29 mouse cellular contexts compared by ENCODE assay signal in the genomic region with DNA sequence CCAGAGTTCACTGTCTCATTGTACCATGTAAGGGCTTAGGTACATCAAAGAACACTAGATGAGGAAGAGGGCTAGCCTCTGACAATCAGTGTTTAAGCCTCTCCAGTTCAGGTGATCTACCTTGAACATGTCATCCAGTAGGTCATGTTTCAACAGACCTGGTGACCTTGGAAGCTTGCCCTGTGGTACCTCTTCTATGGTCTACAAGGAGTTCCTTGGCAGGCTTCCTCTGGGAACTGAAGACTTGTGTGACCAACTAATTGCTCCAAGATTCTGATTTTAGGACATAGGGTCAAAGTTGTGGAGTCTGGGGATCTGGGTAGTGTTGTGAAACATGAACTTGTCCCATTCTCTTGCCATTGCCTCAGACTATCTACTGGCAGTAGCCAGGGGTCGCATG.
DNase-seq lines count a peak whose midpoint lies in the region; ATAC-seq and TF ChIP-seq lines count a peak whose summit lies in the region.
"Had no signal": no experiment of that assay in that cellular context is flagged by ENCODE, and none has a peak within 500 bp of the region (broad histone marks: within the 10 kb centered on the region; RNA-seq: fewer than 3 reads in every experiment).

No protein-coding gene starts in this region.

- no peaks in the 10 kb centered on the region for H3K79me2 ChIP-seq in heart, adult 2 months (replicated peaks; ENCODE audit: control insufficient read depth, insufficient read depth, low read length)

- no peak for TF ChIP-seq EP300 in heart, adult 2 months (IDR thresholded peaks at IDR 0.05; ENCODE audit: insufficient read depth, low read depth, low read length)
- no peak for TF ChIP-seq EP300 in lung, postnatal 0 days (IDR thresholded peaks at IDR 0.05)

- no peak for TF ChIP-seq CTCF in heart, adult 2 months (IDR thresholded peaks at IDR 0.05)
- no peak for TF ChIP-seq CTCF in lung, postnatal 0 days (IDR thresholded peaks at IDR 0.05)

- no peak overlapping the region for H3K4me2 ChIP-seq in lung, postnatal 0 days (replicated peaks; ENCODE audit: low read depth, low read length)
- H3K4me2 ChIP-seq: embryonic facial prominence, embryonic 12.5 days; heart, embryonic 12.5 days; hindbrain, embryonic 13.5 days; limb, embryonic 13.5 days; midbrain, embryonic 12.5 days; neural tube, embryonic 12.5 days had no signal

- H3K4me3 ChIP-seq in heart, adult 2 months = no peak overlapping the region
- no peak overlapping the region for H3K4me3 ChIP-seq in lung, postnatal 0 days (ENCODE audit: low read depth, low read length)
- H3K4me3 ChIP-seq: embryonic facial prominence, embryonic 12.5 days; heart, embryonic 12.5 days; hindbrain, embryonic 13.5 days; limb, embryonic 13.5 days; megakaryocyte, embryonic 14.5 days; midbrain, embryonic 12.5 days; myocyte; neural tube, embryonic 12.5 days had no signal

- no peak for ATAC-seq in lung, postnatal 0 days
- peak; percentile 10; the same call in 1 of the 2 replicates for ATAC-seq in granulocyte monocyte progenitor cell, adult 5-6 weeks (replicated peaks; ENCODE audit: poor library complexity, severe bottlenecking)
- ATAC-seq: CD4-positive, CD25-positive, alpha-beta regulatory T cell, adult 4 months; forebrain, embryonic 14.5 days; intestine, embryonic 16.5 days had no signal

- no peaks in the 10 kb centered on the region for H3K4me1 ChIP-seq in heart, adult 2 months (ENCODE audit: control insufficient read depth, insufficient read depth, low read length)
- no peaks in the 10 kb centered on the region for H3K4me1 ChIP-seq in lung, postnatal 0 days (ENCODE audit: insufficient read depth, low read depth, low read length)
- H3K4me1 ChIP-seq: embryonic facial prominence, embryonic 12.5 days; heart, embryonic 12.5 days; hindbrain, embryonic 13.5 days; limb, embryonic 13.5 days; megakaryocyte, embryonic 14.5 days; midbrain, embryonic 12.5 days; neural tube, embryonic 12.5 days had no signal

- no peaks in the 10 kb centered on the region for H3K9me3 ChIP-seq in lung, postnatal 0 days (ENCODE audit: low read length)
- H3K9me3 ChIP-seq: embryonic facial prominence, embryonic 12.5 days; hindbrain, embryonic 13.5 days; limb, embryonic 13.5 days; midbrain, embryonic 12.5 days; neural tube, embryonic 12.5 days had no signal

- TF ChIP-seq POLR2A in heart, adult 2 months (IDR thresholded peaks at IDR 0.05; ENCODE audit: insufficient read depth, low read depth, low read length) = no peak

- intact Hi-C loops in heart, adult 2 months (cut with DNase I) = no loop called here

- H3K36me3 ChIP-seq in heart, adult 2 months (ENCODE audit: control insufficient read depth, insufficient read depth, low read length) = no peaks in the 10 kb centered on the region
- no peaks in the 10 kb centered on the region for H3K36me3 ChIP-seq in lung, postnatal 0 days (ENCODE audit: insufficient read depth, low read length)
- H3K36me3 ChIP-seq: embryonic facial prominence, embryonic 12.5 days; heart, embryonic 12.5 days; hindbrain, embryonic 13.5 days; limb, embryonic 13.5 days; midbrain, embryonic 12.5 days; neural tube, embryonic 12.5 days had no signal

- H3K9ac ChIP-seq in heart, adult 2 months (ENCODE audit: low read depth, low read length) = no peak overlapping the region
- no peak overlapping the region for H3K9ac ChIP-seq in lung, postnatal 0 days (replicated peaks; ENCODE audit: low read depth)
- H3K9ac ChIP-seq: embryonic facial prominence, embryonic 12.5 days; heart, embryonic 12.5 days; hindbrain, embryonic 13.5 days; limb, embryonic 13.5 days; liver, embryonic 14.5 days; midbrain, embryonic 12.5 days; neural tube, embryonic 12.5 days had no signal

- no peaks in the 10 kb centered on the region for H3K27me3 ChIP-seq in heart, adult 2 months (ENCODE audit: control insufficient read depth, insufficient read depth, low read length)
- no peaks in the 10 kb centered on the region for H3K27me3 ChIP-seq in lung, postnatal 0 days (replicated peaks; ENCODE audit: insufficient read depth, low read length)
- H3K27me3 ChIP-seq: embryonic facial prominence, embryonic 12.5 days; heart, embryonic 12.5 days; hindbrain, embryonic 13.5 days; limb, embryonic 13.5 days; megakaryocyte, embryonic 14.5 days; midbrain, embryonic 12.5 days; neural tube, embryonic 12.5 days had no signal

- 86% methylated on average over 1 of the region's 1 CpGs for WGBS in heart, adult 2 months
- WGBS in lung, postnatal 0 days = 83% methylated on average over 1 of the region's 1 CpGs

- peak; percentile 20 to 25 for DNase-seq in heart, adult 18-20 months
- DNase-seq in heart, adult 2 months = no peak
- peak; percentile 49 to 74 for DNase-seq in kidney, postnatal 25 days
- DNase-seq in kidney, adult 18-20 months = no peak
- peak; percentile 7 for DNase-seq in lung, postnatal 14 days
- no peak for DNase-seq in lung, postnatal 0 days (ENCODE audit: low spot score)
- DNase-seq in urinary bladder, postnatal 4 days (ENCODE audit: low spot score in 2 of 2) = no peak
- DNase-seq: cerebellum, adult 11-12 months; cerebellum, adult 9-11 months; embryo, embryonic 11 days; gastrocnemius, postnatal 14 days; heart, postnatal 4 days; kidney, postnatal 14 days; right cerebral cortex, adult 18-20 months; thymus, postnatal 4 days had no signal

- H3K27ac ChIP-seq in heart, adult 2 months = no peak overlapping the region
- H3K27ac ChIP-seq in lung, postnatal 0 days (ENCODE audit: low read length) = no peak overlapping the region
- H3K27ac ChIP-seq: embryonic facial prominence, embryonic 12.5 days; hindbrain, embryonic 13.5 days; limb, embryonic 13.5 days; liver, embryonic 14.5 days; midbrain, embryonic 12.5 days; neural tube, embryonic 12.5 days; stomach, postnatal 0 days had no signal

Comparison
In these comparisons a context has a peak if more than half of its experiments do, and no peak if none do; other contexts are left out.
1. DNase-seq: peak in heart, adult 18-20 months (2 of 2), kidney, postnatal 25 days (2 of 2) and lung, postnatal 14 days (single experiment); none in heart, adult 2 months (0 of 2), kidney, adult 18-20 months (single experiment), lung, postnatal 0 days (single experiment) and urinary bladder, postnatal 4 days (0 of 2).